Mouse (Mus musculus): ENCODE data around the gene Cbfa2t3. TPM values are rescaled to one million over a fixed set of nuclear protein-coding genes. Genes with fewer than 3 reads are reported as not detected.

Gene Cbfa2t3
- polyA plus RNA-seq, 1 experiment from 2014 or later, result 5.9 TPM

GRCm38 (mm10) chr8:122579196-122579595, 119.7 kb downstream of the Cbfa2t3 start:
- Histone ChIP-seq H3K4me2 (replicated peaks; ENCODE audit: low read depth) (no peak overlapping the region), H3K36me3 (ENCODE audit: control insufficient read depth, insufficient read depth) (no peaks in the 10 kb centered on the region), H3K9ac (ENCODE audit: low read depth, low read length) (no peak overlapping the region), H3K4me1 (replicated peaks; ENCODE audit: control insufficient read depth, insufficient read depth, low read length) (peaks cover 8% of the 10 kb centered on the region; the same call in 1 of the 2 replicates), H3K27me3 (replicated peaks; ENCODE audit: control insufficient read depth, insufficient read depth, low read length) (no peaks in the 10 kb centered on the region), H3K4me3 (ENCODE audit: low read depth, low read length) (no peak overlapping the region), H3K27ac (ENCODE audit: low read depth, low read length) (no peak overlapping the region), H3K9me3 (ENCODE audit: control insufficient read depth) (no peaks in the 10 kb centered on the region)
- no peak for TF ChIP-seq CTCF (IDR thresholded peaks at IDR 0.05; ENCODE audit: low read depth)
- no peak for ATAC-seq
- WGBS, result 42% methylated on average over 7 of the region's 7 CpGs

- no peak for TF ChIP-seq CTCF (IDR thresholded peaks at IDR 0.05; ENCODE audit: low read depth)
- no peak overlapping the region; the same call in 1 of the 2 replicates for H3K9ac ChIP-seq (ENCODE audit: low read depth, low read length)
- ATAC-seq, result no peak
- H3K36me3 ChIP-seq (ENCODE audit: control insufficient read depth, insufficient read depth), result peaks cover 14% of the 10 kb centered on the region
- WGBS, result 37% methylated on average over 10 of the region's 10 CpGs
- H3K27me3 ChIP-seq (replicated peaks; ENCODE audit: control insufficient read depth, insufficient read depth, low read length), result no peaks in the 10 kb centered on the region
- peak overlapping the region; percentile 66 for H3K4me3 ChIP-seq (ENCODE audit: low read depth, low read length)
- H3K27ac ChIP-seq (ENCODE audit: low read depth, low read length), result no peak overlapping the region
- H3K4me2 ChIP-seq (replicated peaks; ENCODE audit: low read depth), result peak overlapping the region; percentile 86
- H3K4me1 ChIP-seq (replicated peaks; ENCODE audit: control insufficient read depth, insufficient read depth, low read length), result peaks cover 13% of the 10 kb centered on the region; the same call in 1 of the 2 replicates
- H3K9me3 ChIP-seq (ENCODE audit: control insufficient read depth), result no peaks in the 10 kb centered on the region
Observed at GRCm38 (mm10) chr8:122577116-122577515, 121.8 kb downstream of the Cbfa2t3 start.

- peaks cover 13% of the 10 kb centered on the region; the same call in 1 of the 2 replicates for H3K4me1 ChIP-seq (replicated peaks; ENCODE audit: control insufficient read depth, insufficient read depth, low read length)
- H3K9me3 ChIP-seq (ENCODE audit: control insufficient read depth), result no peaks in the 10 kb centered on the region
- ATAC-seq, result peak; percentile 71
- peaks cover 19% of the 10 kb centered on the region for H3K36me3 ChIP-seq (ENCODE audit: control insufficient read depth, insufficient read depth)
- H3K27ac ChIP-seq (ENCODE audit: low read depth, low read length), result peak within 1 kb of the TSS; percentile 88
- H3K4me2 ChIP-seq (replicated peaks; ENCODE audit: low read depth), result peak within 1 kb of the TSS; percentile 86
- no peaks in the 10 kb centered on the region for H3K27me3 ChIP-seq (replicated peaks; ENCODE audit: control insufficient read depth, insufficient read depth, low read length)
- WGBS, result under 1% methylated on average over 39 of the region's 39 CpGs
- peak within 1 kb of the TSS; percentile 76 for H3K9ac ChIP-seq (ENCODE audit: low read depth, low read length)
- no peak for TF ChIP-seq CTCF (IDR thresholded peaks at IDR 0.05; ENCODE audit: low read depth)
- H3K4me3 ChIP-seq (ENCODE audit: low read depth, low read length), result peak within 1 kb of the TSS; percentile 66
Observed at GRCm38 (mm10) chr8:122576648-122577022, 122.3 kb downstream of the Cbfa2t3 start, which contains the start of gene Aprt. Gene Aprt (minus strand): TSS chr8:122576909.

GRCm38 (mm10) chr8:122575735-122576647, 122.9 kb downstream of the Cbfa2t3 start:
- 7% methylated on average over 21 of the region's 21 CpGs for WGBS
- TF ChIP-seq CTCF (IDR thresholded peaks at IDR 0.05; ENCODE audit: low read depth), result no peak
- Histone ChIP-seq H3K27me3 (replicated peaks; ENCODE audit: control insufficient read depth, insufficient read depth, low read length) (no peaks in the 10 kb centered on the region), H3K27ac (ENCODE audit: low read depth, low read length) (peak overlapping the region; percentile 88), H3K4me2 (replicated peaks; ENCODE audit: low read depth) (peak overlapping the region; percentile 86), H3K4me1 (replicated peaks; ENCODE audit: control insufficient read depth, insufficient read depth, low read length) (peaks cover 13% of the 10 kb centered on the region; the same call in 1 of the 2 replicates), H3K9ac (ENCODE audit: low read depth, low read length) (peak overlapping the region; percentile 76), H3K4me3 (ENCODE audit: low read depth, low read length) (peak overlapping the region; percentile 66), H3K9me3 (ENCODE audit: control insufficient read depth) (no peaks in the 10 kb centered on the region), H3K36me3 (ENCODE audit: control insufficient read depth, insufficient read depth) (peaks cover 26% of the 10 kb centered on the region)
- no peak for ATAC-seq

DNA sequence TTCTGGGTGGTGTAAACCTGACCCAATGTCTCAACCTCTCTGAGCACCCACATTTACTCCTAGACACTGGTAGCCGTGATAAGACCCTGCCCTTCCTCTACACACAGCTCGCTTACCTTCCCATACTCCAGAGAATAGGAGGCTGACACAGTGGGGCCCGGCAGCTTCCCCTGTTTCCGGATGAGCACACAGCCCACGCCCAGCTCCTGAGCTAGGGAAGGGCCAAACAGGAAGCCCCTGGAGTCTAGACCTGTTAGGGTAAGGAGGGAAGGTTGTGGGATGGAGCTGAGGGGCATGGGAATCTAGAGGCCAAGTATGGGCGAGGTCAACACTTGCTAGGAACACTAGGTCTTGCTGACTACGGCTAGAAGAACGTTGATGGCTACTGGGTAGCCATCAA, 123.6 kb downstream of the Cbfa2t3 start:
- no peak for TF ChIP-seq CTCF (IDR thresholded peaks at IDR 0.05; ENCODE audit: low read depth)
- Histone ChIP-seq H3K27ac (ENCODE audit: low read depth, low read length) (peak overlapping the region; percentile 88), H3K4me2 (replicated peaks; ENCODE audit: low read depth) (peak overlapping the region; percentile 86), H3K27me3 (replicated peaks; ENCODE audit: control insufficient read depth, insufficient read depth, low read length) (no peaks in the 10 kb centered on the region), H3K36me3 (ENCODE audit: control insufficient read depth, insufficient read depth) (peaks cover 33% of the 10 kb centered on the region), H3K4me1 (replicated peaks; ENCODE audit: control insufficient read depth, insufficient read depth, low read length) (peaks cover 13% of the 10 kb centered on the region; the same call in 1 of the 2 replicates), H3K9me3 (ENCODE audit: control insufficient read depth) (no peaks in the 10 kb centered on the region), H3K4me3 (ENCODE audit: low read depth, low read length) (peak overlapping the region; percentile 66), H3K9ac (ENCODE audit: low read depth, low read length) (peak overlapping the region; percentile 76; the same call in 1 of the 2 replicates)
- 0 out of 2 replicates have a peak, but pooled peaks have one; percentile 3 for ATAC-seq
- WGBS, result 37% methylated on average over 8 of the region's 8 CpGs

Small RNAs within 50 kb of the gene (microRNA-seq; reads per million reads assigned to microRNA genes)
- gene Mir6396, result not detected

Other genes with a start within 250 kb of the Cbfa2t3 start
- gene Snai3, start 238.4 kb downstream of the Cbfa2t3 start, polyA plus RNA-seq (2015; fragmentation: Nextera tagmentation; extraction: Ambion mirVana), result 0.33 and 0.46 TPM in 2 replicates
- gene Rnf166, start 223.0 kb downstream of the Cbfa2t3 start, polyA plus RNA-seq (2015; fragmentation: Nextera tagmentation; extraction: Ambion mirVana), result 22.7 and 22.8 TPM in 2 replicates
- gene Ctu2, start 223.0 kb downstream of the Cbfa2t3 start, polyA plus RNA-seq (2015; fragmentation: Nextera tagmentation; extraction: Ambion mirVana), result 22.4 and 26.4 TPM in 2 replicates
- gene Piezo1, start 147.8 kb downstream of the Cbfa2t3 start, polyA plus RNA-seq (2015; fragmentation: Nextera tagmentation; extraction: Ambion mirVana), result 4.4 and 7.3 TPM in 2 replicates
- 13.3 and 14.0 TPM in 2 replicates for gene Cdt1, start 131.1 kb downstream of the Cbfa2t3 start, polyA plus RNA-seq (2015; fragmentation: Nextera tagmentation; extraction: Ambion mirVana)
- 676 and 681 TPM in 2 replicates for gene Aprt, start 122.2 kb downstream of the Cbfa2t3 start, polyA plus RNA-seq (2015; fragmentation: Nextera tagmentation; extraction: Ambion mirVana)
- 58.1 and 59.0 TPM in 2 replicates for gene Galns, start 87.6 kb downstream of the Cbfa2t3 start, polyA plus RNA-seq (2015; fragmentation: Nextera tagmentation; extraction: Ambion mirVana)
- gene Trappc2l, start 87.5 kb downstream of the Cbfa2t3 start, polyA plus RNA-seq (2015; fragmentation: Nextera tagmentation; extraction: Ambion mirVana), result 136 and 144 TPM in 2 replicates
- 0.13 TPM in 1 of 2 replicates, not detected in the other for gene Pabpn1l, start 76.4 kb downstream of the Cbfa2t3 start, polyA plus RNA-seq (2015; fragmentation: Nextera tagmentation; extraction: Ambion mirVana)
- gene Acsf3, start 76.4 kb upstream of the Cbfa2t3 start, polyA plus RNA-seq (2015; fragmentation: Nextera tagmentation; extraction: Ambion mirVana), result 22.8 and 22.9 TPM in 2 replicates
- gene Cdh15, start 148.9 kb upstream of the Cbfa2t3 start, polyA plus RNA-seq (2015; fragmentation: Nextera tagmentation; extraction: Ambion mirVana), result 0.04 and 0.07 TPM in 2 replicates